Mouse (Mus musculus) left cerebral cortex, postnatal 14 days (tissue): ENCODE data around the gene Igfals. TPM values are rescaled to one million over a fixed set of nuclear protein-coding genes. Genes with fewer than 3 reads are reported as not detected.
A peak's percentile ranks its signal among the peaks of the same experiment; 100 is the strongest.

Experiments
- DNase-seq, 2 experiments: peaks; one replicate each; pipeline ENCODE4 v3.0.0; 2021 to 2022; ENCODE audit warnings: low spot score in 2 of 2, mixed read lengths in 1 of 2
- intact Hi-C: fragments of 180-260 bp; cut with DNase I; formaldehyde crosslinking; loops from one replicate; pipeline ENCODE4 v1.15.1; 2025
- total RNA-seq, 2 experiments: library from RNA; stranded (reverse); gene quantifications; 2 replicates each; pipeline ENCODE4 v1.2.3; 2021

Igfals gene
- total RNA-seq, 2 experiments from 2014 or later: not detected

GRCm38 (mm10) chr17:24890151-24891092, 24.6 kb downstream of the Igfals start:
- intact Hi-C loops: no loop called here
- no peak for DNase-seq

- intact Hi-C loops: no loop called here
- no peak for DNase-seq
Measured at GRCm38 (mm10) chr17:24891321-24891720, 25.5 kb downstream of the Igfals start.

GRCm38 (mm10) chr17:24892785-24893184, 27.0 kb downstream of the Igfals start:
- intact Hi-C loops: no loop called here
- DNase-seq: no peak

- intact Hi-C loops: no loop called here
- DNase-seq: no peak
Measured at GRCm38 (mm10) chr17:24893276-24893675, 27.5 kb downstream of the Igfals start.

GRCm38 (mm10) chr17:24894061-24894994, 28.5 kb downstream of the Igfals start:
- intact Hi-C loops: no loop called here

GRCm38 (mm10) chr17:24894995-24895547, 29.3 kb downstream of the Igfals start, which contains the start of the genes Eme2 and Mrps34:
Gene Eme2, minus strand, starts transcription at chr17:24895087.
Gene Mrps34, plus strand, starts transcription at chr17:24895116.
- intact Hi-C loops: no loop called here
- peak; percentile 86 to 87 for DNase-seq

More at GRCm38 (mm10) chr17:24894061-24894994, 28.5 kb downstream of the Igfals start:
- no peak for DNase-seq

- intact Hi-C loops: no loop called here
- no peak for DNase-seq
Measured at GRCm38 (mm10) chr17:24895571-24896240, 29.9 kb downstream of the Igfals start.

- intact Hi-C loops: no loop called here
- peak; percentile 75 for DNase-seq
Measured at GRCm38 (mm10) chr17:24896241-24896992, 30.6 kb downstream of the Igfals start, which contains the start of gene Nme3. Gene Nme3, plus strand, starts transcription at chr17:24896500.

GRCm38 (mm10) chr17:24896993-24897269, 31.1 kb downstream of the Igfals start:
- DNase-seq: no peak
- intact Hi-C loops: no loop called here

- intact Hi-C loops: no loop called here
- no peak for DNase-seq
Measured at GRCm38 (mm10) chr17:24897600-24897999, 31.8 kb downstream of the Igfals start.

GRCm38 (mm10) chr17:24898041-24898854, 32.5 kb downstream of the Igfals start:
- intact Hi-C loops: no loop called here
- DNase-seq: no peak

- DNase-seq: no peak
- intact Hi-C loops: no loop called here
Measured at GRCm38 (mm10) chr17:24899153-24899552, 33.4 kb downstream of the Igfals start.

GRCm38 (mm10) chr17:24900014-24900413, 34.2 kb downstream of the Igfals start:
- DNase-seq: no peak
- intact Hi-C loops: no loop called here

GRCm38 (mm10) chr17:24902124-24902523, 36.3 kb downstream of the Igfals start:
- no peak for DNase-seq
- intact Hi-C loops: no loop called here

- no peak for DNase-seq
- intact Hi-C loops: no loop called here
Measured at GRCm38 (mm10) chr17:24902671-24903474, 37.1 kb downstream of the Igfals start.

- intact Hi-C loops: no loop called here
- DNase-seq: no peak
Measured at GRCm38 (mm10) chr17:24903767-24904166, 38.0 kb downstream of the Igfals start.

- intact Hi-C loops: no loop called here
- DNase-seq: no peak
Measured at GRCm38 (mm10) chr17:24907591-24907990, 41.8 kb downstream of the Igfals start.
